Mouse (Mus musculus) cerebellum, adult 2 months (tissue): ENCODE results near the gene Srrm4. TPM values are rescaled to one million over a fixed set of nuclear protein-coding genes. Genes with fewer than 3 reads are reported as not detected.

Experiments used
- DNase-seq, 2 experiments: peaks; one replicate each; pipeline ENCODE4 v3.0.0; 2021
- H3K27ac ChIP-seq: fragments of 200-500 bp; 2 replicates; pipeline ENCODE4 v1.5.1; 2012; ENCODE audit warnings: low read length, control low read depth, inconsistent platforms; ENCODE audit not compliant: insufficient read depth
- H3K27me3 ChIP-seq: fragments of 200-500 bp; 2 replicates; pipeline ENCODE4 v1.6.1; 2012; ENCODE audit warnings: inconsistent platforms, mild to moderate bottlenecking, low read length, moderate library complexity; ENCODE audit not compliant: control insufficient read depth, insufficient read depth
- H3K4me1 ChIP-seq: fragments of 200-500 bp; 2 replicates; pipeline ENCODE4 v1.6.1; 2011; ENCODE audit warnings: low read length; ENCODE audit not compliant: control insufficient read depth, insufficient read depth
- H3K4me3 ChIP-seq: fragments of 200-500 bp; replicated peaks from 2 replicates; pipeline ENCODE3; 2011; ENCODE audit warnings: mild to moderate bottlenecking, low read depth, low read length, control low read depth; ENCODE audit not compliant: insufficient read depth
- CTCF ChIP-seq: fragments of 200-500 bp; IDR thresholded peaks from 2 replicates; pipeline ENCODE4 v1.5.1; 2011; ENCODE audit warnings: low read depth, mild to moderate bottlenecking, control low read depth, low read length, moderate library complexity, borderline replicate concordance; ENCODE audit not compliant: insufficient read depth
- POLR2A ChIP-seq: fragments of 200-500 bp; IDR thresholded peaks from 2 replicates; pipeline ENCODE4 v1.6.1; 2011; ENCODE audit warnings: low read length, control low read depth, borderline replicate concordance; ENCODE audit not compliant: insufficient read depth
- WGBS: fragments of 180-500 bp; shearing (Covaris S2); methylation state at CpG from one replicate; pipeline ENCODE4 v1.1.7; 2018; 5-methylcytosine and 5-hydroxymethylcytosine counted together
- polyA plus RNA-seq: library from polyadenylated mRNA; depleted of rRNA; stranded (reverse); fragments of >200 nt; gene quantifications from 2 replicates; pipeline ENCODE4 v1.2.3, GENCODE M21; 2012

The Srrm4 gene
- polyA plus RNA-seq, 1 experiment = 29.6 TPM

- no peaks in the 10 kb centered on the region for H3K27me3 ChIP-seq
- no peak for DNase-seq
- no peak overlapping the region for H3K27ac ChIP-seq
- H3K4me3 ChIP-seq = no peak overlapping the region
- 39% methylated on average over 5 of the region's 5 CpGs for WGBS
- TF ChIP-seq CTCF = no peak
- no peak for TF ChIP-seq POLR2A
- peaks cover 68% of the 10 kb centered on the region for H3K4me1 ChIP-seq
Measured at GRCm38 (mm10) chr5:116497866-116498265, 93.8 kb downstream of the Srrm4 start.

- Histone ChIP-seq H3K4me1 (peaks cover 73% of the 10 kb centered on the region), H3K27me3 (no peaks in the 10 kb centered on the region), H3K27ac (no peak overlapping the region), H3K4me3 (no peak overlapping the region)
- 61% methylated on average over 7 of the region's 7 CpGs for WGBS
- TF ChIP-seq CTCF = no peak
- TF ChIP-seq POLR2A = no peak
- DNase-seq = no peak
Measured at GRCm38 (mm10) chr5:116497205-116497604, 94.4 kb downstream of the Srrm4 start.

- H3K27me3 ChIP-seq = no peaks in the 10 kb centered on the region
- WGBS = 81% methylated on average over 2 of the region's 2 CpGs
- H3K27ac ChIP-seq = no peak overlapping the region
- peaks cover 71% of the 10 kb centered on the region for H3K4me1 ChIP-seq
- TF ChIP-seq CTCF (no peak), POLR2A (no peak)
- DNase-seq = no peak
- no peak overlapping the region for H3K4me3 ChIP-seq
Measured at GRCm38 (mm10) chr5:116496717-116497116, 94.9 kb downstream of the Srrm4 start.

GRCm38 (mm10) chr5:116495466-116495865, 96.2 kb downstream of the Srrm4 start:
- no peak overlapping the region for H3K27ac ChIP-seq
- H3K4me1 ChIP-seq = peaks cover 77% of the 10 kb centered on the region
- no peak for DNase-seq
- no peaks in the 10 kb centered on the region for H3K27me3 ChIP-seq
- WGBS = 87% methylated on average over 9 of the region's 9 CpGs
- TF ChIP-seq POLR2A = no peak
- TF ChIP-seq CTCF = no peak
- no peak overlapping the region for H3K4me3 ChIP-seq

GRCm38 (mm10) chr5:116494377-116494776, 97.2 kb downstream of the Srrm4 start:
- 13% methylated on average over 7 of the region's 7 CpGs for WGBS
- Histone ChIP-seq H3K27me3 (no peaks in the 10 kb centered on the region), H3K27ac (no peak overlapping the region), H3K4me1 (peaks cover 82% of the 10 kb centered on the region), H3K4me3 (no peak overlapping the region)
- peak; percentile 51 to 63 for DNase-seq
- TF ChIP-seq CTCF = no peak
- TF ChIP-seq POLR2A = no peak

- H3K27ac ChIP-seq = no peak overlapping the region
- DNase-seq = no peak
- H3K4me3 ChIP-seq = no peak overlapping the region
- WGBS = 82% methylated on average over 3 of the region's 3 CpGs
- TF ChIP-seq POLR2A (no peak), CTCF (no peak)
- H3K4me1 ChIP-seq = peaks cover 67% of the 10 kb centered on the region
- no peaks in the 10 kb centered on the region for H3K27me3 ChIP-seq
Measured at GRCm38 (mm10) chr5:116492726-116493125, 98.9 kb downstream of the Srrm4 start.

- H3K4me1 ChIP-seq = peaks cover 59% of the 10 kb centered on the region
- H3K27me3 ChIP-seq = no peaks in the 10 kb centered on the region
- TF ChIP-seq POLR2A (no peak), CTCF (no peak)
- WGBS = 62% methylated on average over 12 of the region's 12 CpGs
- H3K4me3 ChIP-seq = no peak overlapping the region
- no peak overlapping the region for H3K27ac ChIP-seq
- DNase-seq = no peak
Measured at GRCm38 (mm10) chr5:116491794-116492420, 99.7 kb downstream of the Srrm4 start.

GRCm38 (mm10) chr5:116490826-116491225, 100.8 kb downstream of the Srrm4 start:
- DNase-seq = no peak
- TF ChIP-seq CTCF (no peak), POLR2A (no peak)
- no peak overlapping the region for H3K27ac ChIP-seq
- H3K4me3 ChIP-seq = no peak overlapping the region
- WGBS = 23% methylated on average over 5 of the region's 5 CpGs
- H3K27me3 ChIP-seq = no peaks in the 10 kb centered on the region
- H3K4me1 ChIP-seq = peaks cover 52% of the 10 kb centered on the region

- DNase-seq = no peak
- Histone ChIP-seq H3K27me3 (no peaks in the 10 kb centered on the region), H3K4me1 (peaks cover 49% of the 10 kb centered on the region), H3K4me3 (no peak overlapping the region), H3K27ac (no peak overlapping the region)
- TF ChIP-seq CTCF (no peak), POLR2A (no peak)
- WGBS = 43% methylated on average over 8 of the region's 8 CpGs
Measured at GRCm38 (mm10) chr5:116489621-116490020, 102.0 kb downstream of the Srrm4 start.
